Mouse (Mus musculus): ENCODE data around the gene Abcb9.

DNA sequence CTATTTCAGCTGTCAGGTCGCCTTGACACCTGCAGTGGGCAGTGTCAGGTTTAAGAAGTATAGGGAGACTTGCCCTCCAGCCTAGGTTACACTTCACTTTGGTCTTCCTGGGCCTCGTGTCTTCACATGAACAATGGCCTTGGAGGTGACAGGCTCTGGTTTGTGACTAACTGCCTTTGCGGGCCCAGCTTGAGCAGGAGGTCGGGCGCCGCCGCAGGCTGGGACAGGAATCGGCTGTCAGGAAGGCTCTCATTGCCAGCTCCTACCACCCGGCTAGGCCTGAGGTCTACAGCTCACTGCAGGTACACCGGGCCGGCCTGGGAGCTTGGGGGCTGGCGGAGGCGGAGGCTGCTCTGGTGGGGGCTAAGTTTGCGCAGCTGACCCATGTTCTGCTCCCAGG is 17.4 kb upstream of the Abcb9 start:
- TF ChIP-seq CTCF (IDR thresholded peaks at IDR 0.05; ENCODE audit: low read depth, low read length) (peak; percentile 17; the same call in 1 of the 2 replicates), GATA1 (IDR thresholded peaks at IDR 0.05; ENCODE audit: borderline replicate concordance, low read length) (no peak), TAL1 (conservative IDR thresholded peaks at IDR 0.05; ENCODE audit: low read depth, low read length) (no peak), POLR2AphosphoS5 (IDR thresholded peaks at IDR 0.05; ENCODE audit: insufficient replicate concordance, low read depth, low read length) (no peak)

Data from G1E (cell line).